Mouse (Mus musculus): ENCODE data around the gene Rtca. TPM values are rescaled to one million over a fixed set of nuclear protein-coding genes. Genes with fewer than 3 reads are reported as not detected.
A peak's percentile ranks its signal among the peaks of the same experiment; 100 is the strongest.

Gene Rtca
- polyA plus RNA-seq, 1 experiment from 2014 or later, result 110 TPM

- peaks cover 13% of the 10 kb centered on the region for H3K36me3 ChIP-seq (replicated peaks; ENCODE audit: control insufficient read depth, insufficient read depth, low read depth, low read length)
- 95% methylated on average over 5 of the region's 5 CpGs for WGBS
- no peak for ATAC-seq (replicated peaks; ENCODE audit: insufficient number of reproducible peaks, low FRiP score, low TSS enrichment, low read depth)
Measured at GRCm38 (mm10) chr3:116490920-116491319, 17.1 kb downstream of the Rtca start.

GRCm38 (mm10) chr3:116483271-116483670 lies 24.7 kb downstream of the Rtca start:
- Histone ChIP-seq H3K27ac (replicated peaks; ENCODE audit: low read depth, low read length) (no peak overlapping the region), H3K36me3 (replicated peaks; ENCODE audit: control insufficient read depth, insufficient read depth, low read depth, low read length) (peaks cover 7% of the 10 kb centered on the region; the same call in 1 of the 2 replicates), H3K4me3 (ENCODE audit: low read depth, low read length) (no peak overlapping the region), H3K9ac (replicated peaks; ENCODE audit: low read length) (no peak overlapping the region), H3K9me3 (replicated peaks; ENCODE audit: control insufficient read depth, low read length) (no peaks in the 10 kb centered on the region), H3K4me1 (ENCODE audit: control insufficient read depth, insufficient read depth, low read length) (no peaks in the 10 kb centered on the region), H3K4me2 (ENCODE audit: low read depth, low read length) (no peak overlapping the region), H3K27me3 (ENCODE audit: control insufficient read depth, insufficient read depth, low read length) (no peaks in the 10 kb centered on the region)
- DNase-seq (ENCODE audit: low spot score) (no peak), ATAC-seq (replicated peaks; ENCODE audit: insufficient number of reproducible peaks, low FRiP score, low TSS enrichment, low read depth) (no peak)
- 90% methylated on average over 4 of the region's 4 CpGs for WGBS

More at GRCm38 (mm10) chr3:116490920-116491319, 17.1 kb downstream of the Rtca start:
- Histone ChIP-seq H3K4me2 (ENCODE audit: low read depth, low read length) (no peak overlapping the region), H3K9me3 (replicated peaks; ENCODE audit: control insufficient read depth, low read length) (no peaks in the 10 kb centered on the region), H3K27me3 (ENCODE audit: control insufficient read depth, insufficient read depth, low read length) (no peaks in the 10 kb centered on the region), H3K4me1 (ENCODE audit: control insufficient read depth, insufficient read depth, low read length) (no peaks in the 10 kb centered on the region), H3K27ac (replicated peaks; ENCODE audit: low read depth, low read length) (no peak overlapping the region), H3K9ac (replicated peaks; ENCODE audit: low read length) (no peak overlapping the region), H3K4me3 (ENCODE audit: low read depth, low read length) (no peak overlapping the region)
- DNase-seq (ENCODE audit: low spot score), result no peak

- 76% methylated on average over 3 of the region's 3 CpGs for WGBS
- H3K36me3 ChIP-seq (replicated peaks; ENCODE audit: control insufficient read depth, insufficient read depth, low read depth, low read length), result peaks cover 3% of the 10 kb centered on the region; the same call in 1 of the 2 replicates
- no peaks in the 10 kb centered on the region for H3K4me1 ChIP-seq (ENCODE audit: control insufficient read depth, insufficient read depth, low read length)
- H3K4me2 ChIP-seq (ENCODE audit: low read depth, low read length), result no peak overlapping the region
- no peak for DNase-seq (ENCODE audit: low spot score)
- H3K27ac ChIP-seq (replicated peaks; ENCODE audit: low read depth, low read length), result no peak overlapping the region
- no peaks in the 10 kb centered on the region for H3K9me3 ChIP-seq (replicated peaks; ENCODE audit: control insufficient read depth, low read length)
- no peak for ATAC-seq (replicated peaks; ENCODE audit: insufficient number of reproducible peaks, low FRiP score, low TSS enrichment, low read depth)
- no peak overlapping the region for H3K4me3 ChIP-seq (ENCODE audit: low read depth, low read length)
- H3K9ac ChIP-seq (replicated peaks; ENCODE audit: low read length), result no peak overlapping the region
- no peaks in the 10 kb centered on the region for H3K27me3 ChIP-seq (ENCODE audit: control insufficient read depth, insufficient read depth, low read length)
Measured at GRCm38 (mm10) chr3:116482724-116483123, 25.3 kb downstream of the Rtca start.

GRCm38 (mm10) chr3:116480937-116481336 lies 27.1 kb downstream of the Rtca start:
- Histone ChIP-seq H3K4me3 (ENCODE audit: low read depth, low read length) (no peak overlapping the region), H3K4me2 (ENCODE audit: low read depth, low read length) (no peak overlapping the region), H3K4me1 (ENCODE audit: control insufficient read depth, insufficient read depth, low read length) (no peaks in the 10 kb centered on the region), H3K27ac (replicated peaks; ENCODE audit: low read depth, low read length) (no peak overlapping the region), H3K9me3 (replicated peaks; ENCODE audit: control insufficient read depth, low read length) (no peaks in the 10 kb centered on the region), H3K9ac (replicated peaks; ENCODE audit: low read length) (no peak overlapping the region), H3K27me3 (ENCODE audit: control insufficient read depth, insufficient read depth, low read length) (no peaks in the 10 kb centered on the region), H3K36me3 (replicated peaks; ENCODE audit: control insufficient read depth, insufficient read depth, low read depth, low read length) (no peaks in the 10 kb centered on the region)
- WGBS, result 57% methylated on average over 5 of the region's 5 CpGs
- peak; percentile 64; the same call in 1 of the 2 replicates for ATAC-seq (replicated peaks; ENCODE audit: insufficient number of reproducible peaks, low FRiP score, low TSS enrichment, low read depth)
- no peak for DNase-seq (ENCODE audit: low spot score)

GRCm38 (mm10) chr3:116480119-116480518 lies 27.9 kb downstream of the Rtca start:
- WGBS, result 36% methylated on average over 2 of the region's 2 CpGs
- no peaks in the 10 kb centered on the region for H3K9me3 ChIP-seq (replicated peaks; ENCODE audit: control insufficient read depth, low read length)
- H3K4me1 ChIP-seq (ENCODE audit: control insufficient read depth, insufficient read depth, low read length), result no peaks in the 10 kb centered on the region
- no peak overlapping the region for H3K27ac ChIP-seq (replicated peaks; ENCODE audit: low read depth, low read length)
- no peaks in the 10 kb centered on the region for H3K27me3 ChIP-seq (ENCODE audit: control insufficient read depth, insufficient read depth, low read length)
- H3K9ac ChIP-seq (replicated peaks; ENCODE audit: low read length), result no peak overlapping the region
- H3K4me2 ChIP-seq (ENCODE audit: low read depth, low read length), result no peak overlapping the region
- H3K36me3 ChIP-seq (replicated peaks; ENCODE audit: control insufficient read depth, insufficient read depth, low read depth, low read length), result no peaks in the 10 kb centered on the region
- ATAC-seq (replicated peaks; ENCODE audit: insufficient number of reproducible peaks, low FRiP score, low TSS enrichment, low read depth), result no peak
- no peak for DNase-seq (ENCODE audit: low spot score)
- no peak overlapping the region for H3K4me3 ChIP-seq (ENCODE audit: low read depth, low read length)

GRCm38 (mm10) chr3:116477351-116477750 lies 30.7 kb downstream of the Rtca start:
- Histone ChIP-seq H3K4me2 (ENCODE audit: low read depth, low read length) (no peak overlapping the region), H3K9me3 (replicated peaks; ENCODE audit: control insufficient read depth, low read length) (no peaks in the 10 kb centered on the region), H3K36me3 (replicated peaks; ENCODE audit: control insufficient read depth, insufficient read depth, low read depth, low read length) (no peaks in the 10 kb centered on the region), H3K27ac (replicated peaks; ENCODE audit: low read depth, low read length) (no peak overlapping the region), H3K4me3 (ENCODE audit: low read depth, low read length) (no peak overlapping the region), H3K4me1 (ENCODE audit: control insufficient read depth, insufficient read depth, low read length) (no peaks in the 10 kb centered on the region), H3K27me3 (ENCODE audit: control insufficient read depth, insufficient read depth, low read length) (no peaks in the 10 kb centered on the region), H3K9ac (replicated peaks; ENCODE audit: low read length) (no peak overlapping the region)
- WGBS, result 82% methylated on average over 7 of the region's 7 CpGs
- DNase-seq (ENCODE audit: low spot score) (no peak), ATAC-seq (replicated peaks; ENCODE audit: insufficient number of reproducible peaks, low FRiP score, low TSS enrichment, low read depth) (no peak)

- 60% methylated on average over 5 of the region's 5 CpGs for WGBS
- Histone ChIP-seq H3K27ac (replicated peaks; ENCODE audit: low read depth, low read length) (no peak overlapping the region), H3K9me3 (replicated peaks; ENCODE audit: control insufficient read depth, low read length) (no peaks in the 10 kb centered on the region), H3K4me1 (ENCODE audit: control insufficient read depth, insufficient read depth, low read length) (no peaks in the 10 kb centered on the region), H3K27me3 (ENCODE audit: control insufficient read depth, insufficient read depth, low read length) (no peaks in the 10 kb centered on the region), H3K4me2 (ENCODE audit: low read depth, low read length) (no peak overlapping the region), H3K9ac (replicated peaks; ENCODE audit: low read length) (no peak overlapping the region), H3K36me3 (replicated peaks; ENCODE audit: control insufficient read depth, insufficient read depth, low read depth, low read length) (no peaks in the 10 kb centered on the region), H3K4me3 (ENCODE audit: low read depth, low read length) (no peak overlapping the region)
- DNase-seq (ENCODE audit: low spot score) (no peak), ATAC-seq (replicated peaks; ENCODE audit: insufficient number of reproducible peaks, low FRiP score, low TSS enrichment, low read depth) (no peak)
Measured at GRCm38 (mm10) chr3:116476686-116477298, 31.2 kb downstream of the Rtca start.

GRCm38 (mm10) chr3:116474602-116475001 lies 33.4 kb downstream of the Rtca start:
- H3K9ac ChIP-seq (replicated peaks; ENCODE audit: low read length), result no peak overlapping the region
- no peaks in the 10 kb centered on the region for H3K4me1 ChIP-seq (ENCODE audit: control insufficient read depth, insufficient read depth, low read length)
- H3K27ac ChIP-seq (replicated peaks; ENCODE audit: low read depth, low read length), result no peak overlapping the region
- no peak for DNase-seq (ENCODE audit: low spot score)
- no peaks in the 10 kb centered on the region for H3K36me3 ChIP-seq (replicated peaks; ENCODE audit: control insufficient read depth, insufficient read depth, low read depth, low read length)
- ATAC-seq (replicated peaks; ENCODE audit: insufficient number of reproducible peaks, low FRiP score, low TSS enrichment, low read depth), result no peak
- H3K4me2 ChIP-seq (ENCODE audit: low read depth, low read length), result no peak overlapping the region
- no peak overlapping the region for H3K4me3 ChIP-seq (ENCODE audit: low read depth, low read length)
- 80% methylated on average over 11 of the region's 11 CpGs for WGBS
- no peaks in the 10 kb centered on the region for H3K27me3 ChIP-seq (ENCODE audit: control insufficient read depth, insufficient read depth, low read length)
- H3K9me3 ChIP-seq (replicated peaks; ENCODE audit: control insufficient read depth, low read length), result no peaks in the 10 kb centered on the region
